Mouse (Mus musculus): Measurements from ENCODE around the gene Cep85l. TPM values are rescaled to one million over a fixed set of nuclear protein-coding genes. Genes with fewer than 3 reads are reported as not detected.
A peak's percentile ranks its signal among the peaks of the same experiment; 100 is the strongest.

The Cep85l gene
- 10 to 100 TPM; 28.0 to 68.5 TPM for total RNA-seq (2021)
- long read RNA-seq, experiment 1, full-length matches to known transcripts = 8 of 12 reads
- long read RNA-seq, experiment 1, partial matches to known transcripts = 4 of 12 reads
- long read RNA-seq, experiment 1, other reads (novel, unspliced or antisense) = 0 of 12 reads
- long read RNA-seq, experiment 2, full-length matches to known transcripts = 2 of 7 reads
- long read RNA-seq, experiment 2, partial matches to known transcripts = 2 of 7 reads
- long read RNA-seq, experiment 2, other reads (novel, unspliced or antisense) = 3 of 7 reads

GRCm38 (mm10) chr10:53379709-53380106 lies at the start of gene Cep85l:
Gene Cep85l (minus strand): TSS chr10:53379947.
- DNase-seq = peak; percentile 93
- intact Hi-C loops (cut with DNase I; ENCODE audit: low total_unique reads) = no loop called here

GRCm38 (mm10) chr10:53428695-53429447 lies 49.1 kb upstream of the Cep85l start:
- intact Hi-C loops (cut with DNase I; ENCODE audit: low total_unique reads) = no loop called here
- DNase-seq = peak; percentile 24

GRCm38 (mm10) chr10:53426524-53426923 lies 46.8 kb upstream of the Cep85l start:
- no peak for DNase-seq
- intact Hi-C loops (cut with DNase I; ENCODE audit: low total_unique reads) = no loop called here

- DNase-seq = no peak
Measured at GRCm38 (mm10) chr10:53423091-53423490, 43.3 kb upstream of the Cep85l start.

GRCm38 (mm10) chr10:53422206-53422605 lies 42.5 kb upstream of the Cep85l start:
- intact Hi-C loops (cut with DNase I; ENCODE audit: low total_unique reads) = no loop called here
- DNase-seq = no peak

More at GRCm38 (mm10) chr10:53423091-53423490, 43.3 kb upstream of the Cep85l start:
- intact Hi-C loops (cut with DNase I; ENCODE audit: low total_unique reads) = no loop called here

- intact Hi-C loops (cut with DNase I; ENCODE audit: low total_unique reads) = no loop called here
- peak; percentile 14 for DNase-seq
Measured at GRCm38 (mm10) chr10:53421613-53422012, 41.9 kb upstream of the Cep85l start.

- intact Hi-C loops (cut with DNase I; ENCODE audit: low total_unique reads) = no loop called here
- DNase-seq = no peak
Measured at GRCm38 (mm10) chr10:53420069-53420468, 40.3 kb upstream of the Cep85l start.

- no peak for DNase-seq
- intact Hi-C loops (cut with DNase I; ENCODE audit: low total_unique reads) = no loop called here
Measured at GRCm38 (mm10) chr10:53419139-53419935, 39.6 kb upstream of the Cep85l start.

- intact Hi-C loops (cut with DNase I; ENCODE audit: low total_unique reads) = no loop called here
- DNase-seq = no peak
Measured at GRCm38 (mm10) chr10:53417015-53417414, 37.3 kb upstream of the Cep85l start.

- intact Hi-C loops (cut with DNase I; ENCODE audit: low total_unique reads) = no loop called here
- DNase-seq = no peak
Measured at GRCm38 (mm10) chr10:53416152-53416712, 36.5 kb upstream of the Cep85l start.

GRCm38 (mm10) chr10:53415252-53415651 lies 35.5 kb upstream of the Cep85l start:
- no peak for DNase-seq
- intact Hi-C loops (cut with DNase I; ENCODE audit: low total_unique reads) = no loop called here

GRCm38 (mm10) chr10:53414092-53415085 lies 34.6 kb upstream of the Cep85l start:
- intact Hi-C loops (cut with DNase I; ENCODE audit: low total_unique reads) = no loop called here
- DNase-seq = no peak

GRCm38 (mm10) chr10:53412936-53413335 lies 33.2 kb upstream of the Cep85l start:
- intact Hi-C loops (cut with DNase I; ENCODE audit: low total_unique reads) = no loop called here
- no peak for DNase-seq

- intact Hi-C loops (cut with DNase I; ENCODE audit: low total_unique reads) = no loop called here
- DNase-seq = no peak
Measured at GRCm38 (mm10) chr10:53412165-53412564, 32.4 kb upstream of the Cep85l start.

GRCm38 (mm10) chr10:53410831-53411230 lies 31.1 kb upstream of the Cep85l start:
- intact Hi-C loops (cut with DNase I; ENCODE audit: low total_unique reads) = no loop called here

GRCm38 (mm10) chr10:53407422-53407821 lies 27.7 kb upstream of the Cep85l start:
- intact Hi-C loops (cut with DNase I; ENCODE audit: low total_unique reads) = no loop called here
- no peak for DNase-seq

More at GRCm38 (mm10) chr10:53410831-53411230, 31.1 kb upstream of the Cep85l start:
- DNase-seq = no peak

- intact Hi-C loops (cut with DNase I; ENCODE audit: low total_unique reads) = no loop called here
- DNase-seq = no peak
Measured at GRCm38 (mm10) chr10:53406845-53407244, 27.1 kb upstream of the Cep85l start.

GRCm38 (mm10) chr10:53402293-53402692 lies 22.5 kb upstream of the Cep85l start:
- intact Hi-C loops (cut with DNase I; ENCODE audit: low total_unique reads) = no loop called here

GRCm38 (mm10) chr10:53399053-53399452 lies 19.3 kb upstream of the Cep85l start:
- DNase-seq = no peak
- intact Hi-C loops (cut with DNase I; ENCODE audit: low total_unique reads) = no loop called here

More at GRCm38 (mm10) chr10:53402293-53402692, 22.5 kb upstream of the Cep85l start:
- DNase-seq = no peak
